Mouse (Mus musculus) heart, embryonic 14.5 days (tissue): ENCODE measurements around the gene Ndufs2. TPM values are rescaled to one million over a fixed set of nuclear protein-coding genes. Genes with fewer than 3 reads are reported as not detected.
A peak's percentile ranks its signal among the peaks of the same experiment; 100 is the strongest.
"Not testable (repeated sequence)": the region's sequence is repeated elsewhere in the genome, so short reads cannot be mapped to it uniquely, and the experiment has no call there.

Experiments used
- ATAC-seq: fragments of 200-750 bp; cut with Nextera tagmentation; 2 replicates; pipeline ENCODE4 v1.8.0; 2017; ENCODE audit warnings: low read depth, moderate TSS enrichment; ENCODE audit not compliant: insufficient number of reproducible peaks, insufficient read depth, low FRiP score
- H3K27ac ChIP-seq, 2 experiments: fragments of 200-500 bp in 1 of 2; fragments of 300-500 bp in 1 of 2; sonication (generic) in 1 of 2; replicated peaks in 1 of 2; 2 replicates each; pipeline ENCODE4 v1.5.1; 2012 to 2014; ENCODE audit warnings: low read depth in 2 of 2, low read length in 2 of 2, control low read depth in 1 of 2, mild to moderate bottlenecking in 1 of 2, mixed read lengths in 1 of 2; ENCODE audit not compliant: control insufficient read depth in 1 of 2, insufficient read depth in 1 of 2
- H3K27me3 ChIP-seq: fragments of 300-500 bp; sonication (generic); 2 replicates; pipeline ENCODE4 v1.6.1; 2014; ENCODE audit warnings: mild to moderate bottlenecking, low read length, control low read depth; ENCODE audit not compliant: control insufficient read depth, insufficient read depth
- H3K36me3 ChIP-seq: fragments of 300-500 bp; sonication (generic); 2 replicates; pipeline ENCODE4 v1.6.1; 2014; ENCODE audit warnings: mild to moderate bottlenecking, control low read depth, low read length, mixed read lengths; ENCODE audit not compliant: control insufficient read depth, insufficient read depth
- H3K4me1 ChIP-seq, 2 experiments: fragments of 200-500 bp in 1 of 2; fragments of 300-500 bp in 1 of 2; sonication (generic) in 1 of 2; 2 replicates each; pipeline ENCODE4 v1.6.1; 2012 to 2014; ENCODE audit warnings: low read length in 2 of 2, control low read depth in 1 of 2, mixed read lengths in 1 of 2; ENCODE audit not compliant: control insufficient read depth in 2 of 2, insufficient read depth in 2 of 2
- H3K4me2 ChIP-seq: fragments of 300-500 bp; sonication (generic); 2 replicates; pipeline ENCODE4 v1.6.1; 2014; ENCODE audit warnings: mild to moderate bottlenecking, low read length
- H3K4me3 ChIP-seq, 2 experiments: fragments of 200-500 bp in 1 of 2; fragments of 300-500 bp in 1 of 2; sonication (generic) in 1 of 2; 2 replicates each; pipeline ENCODE4 v1.5.1; 2012 to 2014; ENCODE audit warnings: low read length in 2 of 2, mild to moderate bottlenecking in 2 of 2, control low read depth in 1 of 2, low read depth in 1 of 2, moderate library complexity in 1 of 2; ENCODE audit not compliant: control insufficient read depth in 1 of 2, insufficient read depth in 1 of 2
- H3K9ac ChIP-seq: fragments of 300-500 bp; sonication (generic); 2 replicates; pipeline ENCODE4 v1.6.1; 2014; ENCODE audit warnings: mild to moderate bottlenecking, low read length
- H3K9me3 ChIP-seq: fragments of 300-500 bp; sonication (generic); 2 replicates; pipeline ENCODE4 v1.6.1; 2016; ENCODE audit warnings: low read length, control low read depth; ENCODE audit not compliant: control insufficient read depth
- WGBS: fragments of 180-500 bp; shearing (Covaris S2); extraction: QIAGEN DNeasy Blood & Tissue Kit; methylation state at CpG from one replicate; pipeline ENCODE4 v1.1.7; 2014; 5-methylcytosine and 5-hydroxymethylcytosine counted together
- polyA plus RNA-seq: library from polyadenylated mRNA; unstranded; fragments of >200 nt; fragmentation: Nextera tagmentation; extraction: Ambion mirVana; gene quantifications from 2 replicates; pipeline ENCODE4 v1.2.1, GENCODE M21; 2014

The Ndufs2 gene
- polyA plus RNA-seq, 1 experiment from 2014 or later: 541 TPM

DNA sequence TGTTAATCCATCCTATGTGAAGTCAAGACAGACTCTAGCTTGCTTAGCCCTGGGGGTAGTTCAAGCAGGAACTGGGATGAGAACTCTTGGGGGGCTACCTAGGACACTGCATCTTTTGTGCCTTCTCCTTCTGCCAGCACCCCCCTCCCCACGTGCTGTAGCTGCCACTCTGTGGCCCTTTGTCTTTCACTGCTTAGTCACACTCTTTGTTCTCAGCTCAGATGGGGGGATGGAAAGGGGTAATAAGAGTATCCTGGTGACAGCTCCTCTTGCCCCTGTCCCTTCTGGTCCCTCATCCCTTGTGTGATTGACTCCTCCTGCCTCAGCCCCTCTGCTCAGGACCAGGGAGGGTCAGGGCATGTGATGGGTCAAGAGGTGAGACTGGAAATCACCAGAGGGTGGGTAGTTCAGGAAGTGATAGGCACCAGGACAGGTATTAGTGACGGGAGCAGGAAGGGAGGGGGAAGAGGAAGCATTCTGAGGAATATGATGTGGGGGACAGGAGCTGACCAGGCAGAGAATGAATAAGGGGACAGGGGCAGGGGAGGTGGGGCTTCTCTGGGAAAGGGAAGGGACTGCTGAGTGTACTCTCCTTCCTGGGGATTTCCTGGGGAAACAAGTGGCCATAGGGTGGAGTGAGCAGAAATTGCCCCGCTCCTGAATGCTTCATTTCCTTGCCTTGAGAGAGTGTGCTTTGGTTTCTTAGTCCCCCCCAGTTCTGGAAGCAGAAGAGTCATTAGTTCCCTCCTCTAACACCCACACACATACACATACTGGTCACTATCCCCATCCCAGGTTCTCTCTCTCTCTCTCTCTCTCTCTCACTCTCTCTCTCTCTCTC, 2.6 kb downstream of the Ndufs2 start:
- H3K36me3 ChIP-seq: peaks cover 21% of the 10 kb centered on the region
- no peak overlapping the region for H3K4me3 ChIP-seq
- no peak overlapping the region for H3K9ac ChIP-seq
- H3K27me3 ChIP-seq: no peaks in the 10 kb centered on the region
- 35% methylated on average over 3 of the region's 3 CpGs for WGBS
- no peak for ATAC-seq
- H3K4me1 ChIP-seq: peaks cover 29 to 50% of the 10 kb centered on the region in 2 experiments
- no peaks in the 10 kb centered on the region for H3K9me3 ChIP-seq
- peak overlapping the region; percentile 88 to 94 for H3K27ac ChIP-seq
- no peak overlapping the region for H3K4me2 ChIP-seq

DNA sequence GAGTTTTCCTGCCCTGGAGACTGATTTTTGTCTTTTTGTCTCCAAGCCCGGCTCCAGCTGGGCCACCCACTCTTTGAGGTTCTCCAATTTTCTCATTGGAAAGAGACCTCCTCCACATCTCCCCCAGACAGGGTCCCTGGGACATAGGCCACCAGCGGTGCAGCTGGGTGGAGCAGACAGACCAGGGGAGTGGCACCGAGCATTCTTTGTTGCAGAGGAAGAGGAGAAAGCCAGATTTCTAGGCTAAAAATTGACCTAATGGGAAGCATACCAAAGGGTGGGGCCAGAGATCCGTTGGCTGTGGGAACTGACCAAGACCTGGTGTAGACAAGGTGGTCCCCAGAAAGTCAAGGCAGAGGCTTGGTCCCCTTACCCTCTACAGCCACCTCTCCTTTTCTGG, 3.3 kb downstream of the Ndufs2 start:
- H3K27ac ChIP-seq: peak overlapping the region; percentile 88 to 94
- peaks cover 28% of the 10 kb centered on the region for H3K36me3 ChIP-seq
- no peaks in the 10 kb centered on the region for H3K27me3 ChIP-seq
- no peak for ATAC-seq
- H3K9me3 ChIP-seq: no peaks in the 10 kb centered on the region
- peak overlapping the region in 1 of 2 experiments; percentile 86; a peak in 2 of 4 replicates for H3K4me3 ChIP-seq
- peak overlapping the region; percentile 95 for H3K4me2 ChIP-seq
- WGBS: 18% methylated on average over 4 of the region's 4 CpGs
- H3K9ac ChIP-seq: peak overlapping the region; percentile 67; the same call in 1 of the 2 replicates
- peaks cover 29 to 50% of the 10 kb centered on the region in 2 experiments for H3K4me1 ChIP-seq

DNA sequence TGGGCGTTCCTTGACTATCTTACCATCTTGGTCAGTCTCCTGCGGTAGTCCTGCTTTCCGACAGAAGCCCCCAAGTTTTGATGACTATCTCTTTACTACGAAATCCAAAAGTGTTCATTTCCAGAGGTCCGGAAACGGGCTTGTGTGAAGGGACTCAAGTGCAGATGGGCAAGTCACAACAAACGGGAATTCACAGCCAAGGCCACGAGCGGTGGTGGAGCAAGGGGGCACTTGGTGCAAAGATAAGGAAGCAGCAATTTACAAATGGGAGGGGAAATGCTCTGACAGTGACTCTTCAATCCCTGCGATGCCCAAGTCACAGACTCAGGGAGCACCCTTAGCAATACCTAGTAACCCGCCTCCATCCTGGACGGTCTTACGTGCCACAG, 3.7 kb downstream of the Ndufs2 start:
- WGBS: 9% methylated on average over 13 of the region's 13 CpGs
- H3K4me3 ChIP-seq: peak overlapping the region; percentile 55 to 86

DNA sequence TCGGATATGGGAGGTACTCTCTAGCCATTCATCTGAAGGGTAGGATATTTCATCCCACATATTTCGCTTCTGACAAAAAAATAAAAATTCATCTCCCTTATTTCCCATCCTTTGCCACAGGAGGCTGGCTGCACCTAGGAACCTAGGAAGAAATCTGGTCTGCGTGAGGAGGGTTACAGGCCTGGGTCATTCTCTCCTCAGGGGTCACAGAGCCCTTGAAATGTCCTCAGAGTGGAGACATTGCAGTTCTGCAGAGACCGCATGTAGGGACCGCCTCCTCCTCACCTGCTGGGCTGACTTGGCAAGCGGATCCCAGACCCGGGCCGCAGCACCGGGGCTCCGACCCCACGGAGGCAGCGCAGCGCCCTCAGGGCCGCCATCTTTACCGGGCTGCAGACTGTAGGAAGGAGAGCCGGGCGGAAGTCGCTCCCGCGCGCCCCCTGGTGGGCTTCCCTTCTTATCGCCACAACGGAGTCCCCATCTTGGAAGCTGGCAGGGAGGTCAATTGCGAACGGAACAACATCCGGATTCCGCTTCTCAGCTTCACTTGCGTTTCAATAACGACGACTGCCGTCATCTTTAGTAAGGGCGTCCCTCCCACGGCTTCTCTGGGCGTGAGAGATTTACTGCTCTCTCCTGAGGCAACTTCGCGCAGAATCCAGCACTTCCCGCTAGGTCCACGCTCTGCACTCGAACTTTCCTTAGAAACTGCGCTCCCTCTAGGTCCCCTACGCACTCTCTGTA, 4.3 kb downstream of the Ndufs2 start:
- peak overlapping the region; percentile 95 for H3K4me2 ChIP-seq
- H3K9ac ChIP-seq: peak overlapping the region; percentile 96
- peaks cover 37% of the 10 kb centered on the region for H3K36me3 ChIP-seq
- H3K27me3 ChIP-seq: no peaks in the 10 kb centered on the region
- peak overlapping the region; percentile 86 to 98 for H3K4me3 ChIP-seq
- no peaks in the 10 kb centered on the region for H3K9me3 ChIP-seq
- peaks cover 22 to 44% of the 10 kb centered on the region in 2 experiments for H3K4me1 ChIP-seq
- WGBS: under 1% methylated on average over 41 of the region's 41 CpGs
- H3K27ac ChIP-seq: peak overlapping the region; percentile 88 to 94
- peak; percentile 89 for ATAC-seq

More for the DNA sequence above, 3.7 kb downstream of the Ndufs2 start:
- Histone ChIP-seq H3K27me3 (no peaks in the 10 kb centered on the region), H3K9me3 (no peaks in the 10 kb centered on the region), H3K36me3 (peaks cover 32% of the 10 kb centered on the region), H3K4me2 (peak overlapping the region; percentile 95), H3K4me1 (peaks cover 26 to 50% of the 10 kb centered on the region in 2 experiments), H3K27ac (peak overlapping the region; percentile 88 to 94), H3K9ac (peak overlapping the region; percentile 67)
- ATAC-seq: 0 out of 2 replicates have a peak, but pooled peaks have one; percentile 0

DNA sequence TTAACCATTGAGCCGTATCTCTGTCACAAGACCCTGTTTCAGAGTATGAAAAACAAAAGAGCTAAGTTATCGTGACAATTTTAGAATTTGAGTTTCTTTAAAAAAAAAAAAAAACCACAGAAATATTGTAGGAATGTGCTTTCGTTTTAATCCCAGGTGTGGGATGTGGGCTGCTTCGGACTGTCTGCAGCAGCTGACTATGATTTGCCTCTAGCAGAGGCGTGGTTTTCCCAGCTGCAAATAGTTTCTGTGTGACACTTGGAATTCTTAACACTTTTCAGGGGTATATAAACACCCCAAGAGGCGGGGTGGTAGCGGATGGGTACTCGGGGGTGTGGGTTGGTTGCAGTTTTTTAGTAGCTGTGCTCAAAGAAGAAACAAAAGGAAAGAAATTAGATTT, 5.8 kb downstream of the Ndufs2 start:
- Histone ChIP-seq H3K4me3 (no peak overlapping the region), H3K36me3 (peaks cover 53% of the 10 kb centered on the region), H3K4me1 (peaks cover 11 to 33% of the 10 kb centered on the region in 2 experiments), H3K4me2 (peak overlapping the region; percentile 95), H3K9me3 (no peaks in the 10 kb centered on the region), H3K27ac (no peak overlapping the region), H3K27me3 (no peaks in the 10 kb centered on the region), H3K9ac (no peak overlapping the region)
- 89% methylated on average over 8 of the region's 8 CpGs for WGBS
- ATAC-seq: no peak

DNA sequence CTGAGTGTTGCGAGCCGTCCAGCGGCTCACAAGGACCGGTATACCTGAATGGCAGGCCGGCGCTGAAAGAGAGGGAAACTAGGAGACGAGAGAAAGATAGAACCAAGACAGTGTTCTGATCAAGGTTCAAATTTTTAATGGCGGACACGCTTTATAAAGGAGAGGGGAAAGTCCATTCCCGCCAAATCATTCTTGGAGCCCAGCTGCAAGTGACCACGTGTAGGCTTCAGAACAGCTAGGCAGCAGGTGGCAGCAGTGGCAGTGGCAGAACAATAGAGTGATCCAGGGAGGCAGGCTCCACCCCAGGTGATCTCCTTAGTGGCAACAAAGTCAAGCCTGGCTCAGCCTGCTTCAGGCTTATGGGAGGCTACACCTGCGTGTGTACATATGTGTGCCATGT, 9.2 kb downstream of the Ndufs2 start:
- not testable (repeated sequence) for H3K27me3 ChIP-seq, H3K9ac ChIP-seq, H3K4me3 ChIP-seq, ATAC-seq, H3K9me3 ChIP-seq, H3K27ac ChIP-seq, H3K4me2 ChIP-seq
- peaks cover 87% of the 10 kb centered on the region for H3K36me3 ChIP-seq
- peaks cover 3 to 11% of the 10 kb centered on the region in 2 experiments; a peak in 2 of 4 replicates for H3K4me1 ChIP-seq
- WGBS: 90% methylated on average over 12 of the region's 12 CpGs

DNA sequence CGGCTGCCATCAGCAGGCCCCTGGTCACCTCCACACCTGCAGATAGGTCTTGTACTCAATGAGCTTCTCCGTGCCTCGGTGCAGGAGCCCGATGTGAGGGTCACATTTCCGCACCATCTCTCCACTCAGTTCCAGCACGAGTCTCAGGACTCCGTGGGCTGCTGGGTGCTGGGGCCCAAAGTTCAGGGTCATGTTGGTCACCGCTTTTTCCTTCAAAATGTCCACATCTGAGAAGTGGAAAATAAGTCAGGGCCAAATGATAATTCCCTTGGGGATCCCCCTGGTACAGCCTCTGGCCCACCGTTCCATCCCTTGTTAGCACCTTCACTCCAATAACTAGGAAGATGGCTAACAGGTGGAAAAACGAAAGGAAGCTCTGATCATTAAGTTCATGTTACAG, 10.3 kb downstream of the Ndufs2 start:
- ATAC-seq: no peak
- no peak overlapping the region for H3K9ac ChIP-seq
- 90% methylated on average over 10 of the region's 10 CpGs for WGBS
- H3K27me3 ChIP-seq: no peaks in the 10 kb centered on the region
- peaks cover 1 to 6% of the 10 kb centered on the region in 2 experiments; a peak in 2 of 4 replicates for H3K4me1 ChIP-seq
- peaks cover 97% of the 10 kb centered on the region for H3K36me3 ChIP-seq
- H3K27ac ChIP-seq: no peak overlapping the region
- H3K9me3 ChIP-seq: no peaks in the 10 kb centered on the region
- H3K4me2 ChIP-seq: no peak overlapping the region
- no peak overlapping the region for H3K4me3 ChIP-seq
